Mouse (Mus musculus) embryonic fibroblast, embryonic 13.5 days (primary cell): ENCODE data around the gene Dnaic2.

Experiments
- CTCF ChIP-seq: IDR thresholded peaks from 2 replicates; pipeline ENCODE4 v1.5.1; 2011; ENCODE audit warnings: mild to moderate bottlenecking, control low read depth, low read length, moderate library complexity, borderline replicate concordance; ENCODE audit not compliant: insufficient read depth
- POLR2A ChIP-seq: IDR thresholded peaks from 2 replicates; pipeline ENCODE4 v1.6.1; 2011; ENCODE audit warnings: low read depth, mild to moderate bottlenecking, control low read depth, low read length, moderate library complexity

DNA sequence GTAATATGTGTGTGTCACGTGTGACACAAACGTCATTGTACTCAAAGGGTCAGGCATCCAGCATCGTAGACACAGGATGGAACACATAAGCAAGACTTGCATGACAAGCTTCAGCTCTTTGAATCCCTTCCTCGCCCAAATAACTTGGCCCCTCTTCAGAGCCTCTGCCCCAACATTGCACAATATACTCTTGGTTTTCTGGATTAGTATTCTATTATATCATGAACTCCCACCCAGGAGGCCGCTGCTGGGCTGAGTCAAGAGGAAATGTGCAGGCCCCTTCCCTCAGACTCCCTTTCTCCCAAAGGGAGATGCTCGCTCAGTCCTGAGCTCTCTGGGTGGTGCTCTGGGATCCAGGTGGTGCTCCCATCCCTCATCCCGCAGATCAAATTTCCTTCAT, 28.7 kb upstream of the Dnaic2 start:
- no peak for TF ChIP-seq CTCF
- TF ChIP-seq POLR2A, result no peak
